Mouse (Mus musculus): ENCODE data around the gene Erf.

GRCm38 (mm10) chr7:25285511-25286238 lies 35.1 kb upstream of the Erf start:
- TF ChIP-seq CTCF (IDR thresholded peaks at IDR 0.05; ENCODE audit: low read depth, low read length) (no peak), POLR2A (IDR thresholded peaks at IDR 0.05; ENCODE audit: extremely low read depth, insufficient read depth, low read length) (no peak)

Data from liver, adult 2 months (tissue).